Mouse (Mus musculus) macrophage (primary cell): ENCODE results near the gene Nom1. TPM values are rescaled to one million over a fixed set of nuclear protein-coding genes. Genes with fewer than 3 reads are reported as not detected.
"Not testable (repeated sequence)": the region's sequence is repeated elsewhere in the genome, so short reads cannot be mapped to it uniquely, and the experiment has no call there.

Experiments used
- H3K27ac ChIP-seq: fragments of 350-480 bp; formaldehyde crosslinking; 2 replicates; pipeline ENCODE4 v1.9.0; 2021
- H3K36me3 ChIP-seq: fragments of 350-480 bp; formaldehyde crosslinking; 2 replicates; pipeline ENCODE4 v1.9.0; 2021; ENCODE audit errors: inconsistent target
- H3K4me3 ChIP-seq: fragments of 350-480 bp; formaldehyde crosslinking; 2 replicates; pipeline ENCODE4 v1.9.0; 2021; ENCODE audit errors: inconsistent target
- H3K79me2 ChIP-seq: fragments of 350-480 bp; formaldehyde crosslinking; 2 replicates; pipeline ENCODE4 v1.9.0; 2021; ENCODE audit errors: inconsistent target
- WGBS: methylation state at CpG from one replicate; pipeline ENCODE4 v1.1.7; 2026; ENCODE audit warnings: inconsistent platforms; ENCODE audit not compliant: missing documents; 5-methylcytosine and 5-hydroxymethylcytosine counted together
- polyA plus RNA-seq: library from polyadenylated mRNA; stranded (reverse); fragments of 250-400 nt; gene quantifications from 3 replicates; pipeline ENCODE4 v1.2.4, GENCODE M21; 2018; ENCODE audit warnings: inconsistent platforms
- total RNA-seq, 78 experiments: library from RNA; depleted of rRNA; stranded (reverse); fragments of 250-400 nt; gene quantifications; 1 replicate in 9 of 78; 2 replicates in 24 of 78; 3 replicates in 43 of 78; 4 replicates in 2 of 78; pipeline ENCODE4 v1.2.4; 2018; ENCODE audit warnings: inconsistent platforms in 56 of 78

Nom1 gene
- 10 to 100 TPM; 12.2 to 47.0 (median 27.7) TPM for total RNA-seq (2018; cell fraction: chromatin; rRNA removed)
- 10 to 100 TPM; 11.2 to 17.8 (median 14.5) TPM for total RNA-seq (2018; cell fraction: cytosol; rRNA removed)
- total RNA-seq (2018; cell fraction: nucleus; rRNA removed) = 10 to 100 TPM in 25 of 26 experiments, 1 to 10 TPM in 1; 7.9 to 30.8 (median 20.0) TPM
- polyA plus RNA-seq = 6.9 to 20.3 TPM (median 14.0 TPM) in 3 replicates

DNA sequence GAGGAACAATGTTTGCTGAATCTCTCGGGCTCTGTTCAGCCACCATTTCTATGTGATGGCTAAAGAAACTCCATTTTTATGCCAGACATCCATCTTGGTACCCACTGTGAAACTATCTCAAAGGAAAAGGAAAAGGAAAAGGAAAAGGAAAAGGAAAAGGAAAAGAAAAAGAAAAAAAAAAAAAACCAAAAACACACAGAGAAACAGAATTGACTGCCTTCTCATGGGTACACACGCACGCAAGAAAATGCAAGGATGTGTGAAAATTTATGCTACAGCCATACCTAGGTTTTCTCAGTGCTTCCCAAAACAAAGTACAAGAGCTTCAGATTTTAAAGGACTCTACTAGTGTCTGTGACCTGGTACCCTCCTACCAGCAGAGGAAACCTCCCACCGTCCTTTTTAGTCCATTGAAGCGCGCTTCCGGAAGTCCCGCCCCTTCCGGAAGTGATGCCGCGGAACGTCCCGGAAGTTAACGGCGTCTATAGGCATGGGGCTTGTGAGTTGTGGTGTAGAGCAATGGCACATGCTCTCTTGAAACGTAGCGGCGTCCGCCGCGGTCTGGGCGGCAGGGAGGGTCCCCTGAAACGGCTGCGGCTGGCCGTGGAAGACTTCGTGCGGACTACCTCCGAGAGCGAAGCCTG, at the start of gene Nom1:
Nom1 (plus strand) TSS at position 437 of the 644 bp plus-strand sequence.
- 6% methylated on average over 29 of the region's 29 CpGs for WGBS
- peaks cover 29% of the 10 kb centered on the region for H3K79me2 ChIP-seq
- H3K36me3 ChIP-seq = peaks cover 18% of the 10 kb centered on the region; the same call in 1 of the 2 replicates
- H3K27ac ChIP-seq = no peak within 1 kb of the TSS; the same call in 1 of the 2 replicates
- peak within 1 kb of the TSS; percentile 60 for H3K4me3 ChIP-seq

DNA sequence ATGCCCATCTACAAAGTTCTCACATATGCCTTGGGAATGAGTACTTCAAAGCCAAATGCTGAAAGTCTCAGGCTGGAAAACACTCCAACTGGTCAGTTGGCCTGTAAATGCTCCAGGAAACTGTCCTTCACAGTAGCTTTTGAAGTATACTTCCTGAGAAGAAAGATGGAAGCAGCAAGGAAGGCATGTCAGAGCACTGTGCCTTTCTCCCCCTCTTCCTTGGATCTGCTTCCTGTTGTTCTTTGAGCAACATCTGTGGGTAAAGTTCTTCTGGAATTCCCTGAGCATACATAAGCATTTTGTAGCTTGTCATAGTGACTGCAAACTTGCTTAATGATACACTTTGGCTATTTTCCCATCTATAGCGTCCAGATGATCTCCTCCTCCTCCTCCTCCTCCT, 46.9 kb upstream of the Nom1 start:
- Histone ChIP-seq H3K4me3 (no peak overlapping the region), H3K27ac (no peak overlapping the region), H3K36me3 (no peaks in the 10 kb centered on the region), H3K79me2 (no peaks in the 10 kb centered on the region)
- no CpG with 5 or more reads among the region's 1 CpGs for WGBS

DNA sequence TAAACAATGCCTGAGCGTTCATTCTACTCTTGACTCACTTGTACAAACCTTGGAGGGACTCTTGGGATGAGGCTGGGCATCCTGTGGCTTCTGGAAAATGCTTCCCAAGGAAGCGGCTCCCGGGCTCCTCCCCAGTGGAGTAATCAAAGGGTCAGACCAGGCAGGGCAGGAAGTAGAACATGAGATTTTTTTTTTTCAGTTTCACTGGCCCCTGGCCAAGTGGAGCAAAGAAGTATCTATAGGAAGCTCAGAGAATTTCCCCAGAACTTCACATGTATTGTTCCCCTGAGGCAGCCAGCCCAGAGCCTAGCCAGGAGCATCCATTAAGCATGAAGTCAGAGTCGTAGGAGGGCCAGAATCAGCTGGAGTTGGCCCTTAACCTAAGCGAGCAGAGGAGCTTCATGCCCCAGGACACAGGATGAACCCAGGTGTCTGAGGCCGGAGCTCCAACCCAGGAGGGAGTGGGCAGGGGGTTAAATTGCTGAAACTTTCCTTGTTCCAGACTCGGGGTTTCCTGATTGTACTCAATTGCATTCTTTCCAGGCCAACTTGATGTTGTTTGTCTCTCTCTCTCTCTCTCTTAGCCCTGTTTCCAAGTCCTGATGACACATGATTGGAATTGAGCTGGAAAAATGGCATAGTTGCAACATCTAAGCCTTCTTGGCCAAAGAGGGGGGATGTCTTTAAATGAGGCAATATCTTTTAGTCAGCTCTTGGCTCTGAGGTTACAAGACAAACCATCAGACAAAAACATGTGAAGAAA, 46.1 kb upstream of the Nom1 start:
- no peak overlapping the region for H3K27ac ChIP-seq
- 33% methylated on average over 7 of the region's 7 CpGs for WGBS

DNA sequence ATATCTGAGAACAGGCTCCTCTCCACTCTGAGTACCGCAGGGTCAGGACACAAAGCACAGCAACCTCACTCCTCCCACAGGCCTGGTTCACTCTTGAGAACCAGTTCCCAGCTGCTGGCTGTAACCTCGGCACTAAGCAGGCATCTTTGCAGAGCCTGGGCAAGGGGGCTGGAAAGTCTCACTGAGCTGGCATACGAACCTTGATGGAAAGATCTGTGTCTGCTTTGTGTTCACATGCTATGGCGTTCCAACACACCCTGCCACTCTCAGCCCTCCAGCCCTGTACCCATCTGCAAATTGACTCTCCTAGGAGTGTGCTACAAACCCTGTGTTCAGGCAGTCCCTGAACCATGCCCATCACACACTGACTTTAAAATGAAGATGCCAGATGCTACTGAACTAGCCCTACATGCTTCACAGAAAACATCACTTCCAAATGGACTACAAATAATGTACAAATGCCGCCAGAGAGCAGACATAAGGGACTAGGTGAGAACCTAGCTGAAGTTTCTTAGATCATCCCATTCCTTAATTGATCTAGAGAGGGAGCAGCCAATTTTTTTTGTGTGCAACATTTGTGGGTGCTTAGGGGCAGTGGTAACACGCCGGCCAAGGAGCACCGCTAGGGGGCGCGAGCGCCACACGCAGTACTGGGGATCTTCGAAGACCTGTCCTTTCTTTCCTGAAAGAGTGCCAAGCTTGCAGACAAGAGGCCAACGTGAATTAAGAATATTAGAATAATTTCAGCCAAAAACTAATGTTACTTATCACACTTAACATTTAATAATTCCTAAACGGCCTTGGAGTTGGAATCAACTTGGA, 45.3 kb upstream of the Nom1 start:
- Histone ChIP-seq H3K36me3 (no peaks in the 10 kb centered on the region), H3K4me3 (no peak overlapping the region), H3K79me2 (no peaks in the 10 kb centered on the region), H3K27ac (no peak overlapping the region)
- 24% methylated on average over 15 of the region's 15 CpGs for WGBS

More for the DNA sequence above, 46.1 kb upstream of the Nom1 start:
- H3K79me2 ChIP-seq = no peaks in the 10 kb centered on the region
- H3K4me3 ChIP-seq = no peak overlapping the region
- no peaks in the 10 kb centered on the region for H3K36me3 ChIP-seq

DNA sequence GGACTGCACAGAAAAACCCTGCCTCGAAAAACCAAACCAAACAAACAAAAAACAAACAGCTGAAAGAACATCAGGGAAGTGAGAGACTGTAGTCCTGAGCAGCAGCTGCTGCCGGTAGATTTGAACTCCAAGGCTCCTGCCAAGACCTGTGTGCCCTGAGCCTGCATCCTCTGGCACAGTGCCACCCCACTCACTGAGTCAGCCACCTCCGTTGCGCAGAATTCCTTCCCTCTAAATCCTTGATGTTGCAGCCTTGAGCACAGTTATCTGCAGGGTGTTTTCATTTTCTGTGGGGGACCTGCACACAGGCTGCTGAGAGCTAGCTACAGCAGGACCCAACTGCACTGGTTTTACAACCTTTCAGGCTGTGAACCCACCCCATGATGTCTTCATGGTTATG, 36.0 kb upstream of the Nom1 start:
- WGBS = 58% methylated on average over 4 of the region's 4 CpGs
- Histone ChIP-seq H3K79me2 (no peaks in the 10 kb centered on the region), H3K36me3 (no peaks in the 10 kb centered on the region), H3K27ac (no peak overlapping the region), H3K4me3 (no peak overlapping the region)

DNA sequence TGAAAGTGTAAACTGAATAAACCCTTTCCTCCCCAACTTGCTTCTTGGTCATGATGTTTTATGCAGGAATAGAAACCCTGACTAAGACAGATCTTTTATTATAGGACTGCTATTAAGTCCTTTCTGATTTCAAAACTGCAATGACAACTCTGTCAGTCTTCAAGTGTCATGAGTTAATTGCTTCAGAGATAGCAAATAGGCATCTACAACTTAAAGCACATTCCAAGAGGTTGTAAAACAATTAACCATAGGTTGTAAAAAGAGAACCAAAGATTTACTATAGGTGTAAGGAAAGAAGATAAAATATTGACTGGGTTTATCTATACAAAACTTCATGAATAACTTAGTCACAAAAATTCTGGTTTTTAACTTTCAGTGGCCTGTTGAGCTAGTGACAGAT, 23.6 kb upstream of the Nom1 start:
- H3K79me2 ChIP-seq = no peaks in the 10 kb centered on the region
- H3K36me3 ChIP-seq = no peaks in the 10 kb centered on the region
- H3K27ac ChIP-seq = no peak overlapping the region
- H3K4me3 ChIP-seq = no peak overlapping the region

DNA sequence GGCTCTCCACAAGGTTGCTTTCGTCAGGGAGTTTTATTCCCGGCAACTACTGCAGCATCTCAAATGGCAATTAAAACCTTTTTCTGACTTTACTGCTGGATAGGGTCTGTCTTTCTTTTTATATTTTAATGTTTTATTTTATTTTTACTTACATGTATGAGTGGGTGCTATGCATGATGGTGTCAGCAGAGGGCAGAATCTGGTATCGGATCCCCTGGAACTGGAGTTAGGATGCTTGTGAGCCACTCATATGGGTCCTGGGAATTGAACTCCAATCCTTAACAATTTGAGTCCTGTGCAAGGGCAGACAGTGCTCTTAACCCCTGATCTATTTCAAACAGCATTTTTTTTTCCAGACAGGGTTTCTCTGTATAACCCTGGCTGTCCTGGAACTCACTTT, 21.4 kb upstream of the Nom1 start:
- Histone ChIP-seq H3K27ac (no peak overlapping the region), H3K4me3 (no peak overlapping the region), H3K36me3 (no peaks in the 10 kb centered on the region), H3K79me2 (no peaks in the 10 kb centered on the region)
- WGBS = 87% methylated on average over 3 of the region's 3 CpGs

DNA sequence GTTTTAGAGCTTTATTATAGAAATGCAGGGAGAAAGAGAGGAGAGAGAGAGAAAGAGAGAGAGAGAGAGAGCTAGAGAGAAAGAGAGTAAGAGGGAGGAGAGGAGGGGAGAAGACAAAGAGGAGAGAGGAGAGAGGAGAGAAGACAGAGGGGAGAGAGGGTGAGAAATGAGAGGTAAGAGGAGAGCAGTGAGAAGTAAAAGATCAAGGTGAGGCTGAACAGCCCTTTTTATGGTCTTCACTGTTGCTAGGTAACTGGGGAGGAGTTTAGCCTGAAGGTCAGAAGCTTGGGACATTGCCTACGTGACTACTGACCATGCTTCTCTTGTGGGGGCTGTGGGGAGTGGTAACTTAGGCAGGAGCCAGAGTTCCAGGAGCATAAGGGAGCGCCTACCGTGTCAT, 11.1 kb upstream of the Nom1 start:
- not testable (repeated sequence) for H3K36me3 ChIP-seq, H3K27ac ChIP-seq, H3K4me3 ChIP-seq, H3K79me2 ChIP-seq
- WGBS = 64% methylated on average over 3 of the region's 3 CpGs

DNA sequence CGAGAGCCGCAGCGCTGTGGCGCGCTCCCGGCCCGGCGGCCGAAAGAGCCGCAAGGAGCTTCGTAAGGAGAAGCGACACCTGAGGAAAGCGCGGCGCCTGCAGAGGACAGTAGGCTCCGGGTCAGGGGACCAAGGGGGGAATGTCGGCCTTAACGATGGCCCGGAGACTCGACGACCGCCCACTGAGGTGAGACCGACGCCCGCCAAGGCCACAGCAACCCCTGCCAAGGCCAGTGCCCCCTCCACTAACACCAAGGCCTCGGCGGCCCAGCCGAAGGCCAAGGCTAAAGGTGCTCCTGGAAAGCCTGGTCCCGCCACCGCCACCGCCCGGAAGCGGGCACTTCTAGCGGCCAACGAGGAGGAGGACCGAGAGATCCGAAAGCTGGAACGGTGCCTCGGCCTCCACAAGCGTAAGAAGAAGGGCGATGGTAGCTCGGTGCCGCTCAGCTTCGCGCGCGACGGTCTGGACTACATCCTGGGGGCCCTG, 451 bp downstream of the Nom1 start:
- H3K27ac ChIP-seq = no peak overlapping the region; the same call in 1 of the 2 replicates
- H3K4me3 ChIP-seq = peak overlapping the region; percentile 60
- H3K36me3 ChIP-seq = peaks cover 23% of the 10 kb centered on the region; the same call in 1 of the 2 replicates
- 1% methylated on average over 43 of the region's 48 CpGs for WGBS
- H3K79me2 ChIP-seq = peaks cover 29% of the 10 kb centered on the region

DNA sequence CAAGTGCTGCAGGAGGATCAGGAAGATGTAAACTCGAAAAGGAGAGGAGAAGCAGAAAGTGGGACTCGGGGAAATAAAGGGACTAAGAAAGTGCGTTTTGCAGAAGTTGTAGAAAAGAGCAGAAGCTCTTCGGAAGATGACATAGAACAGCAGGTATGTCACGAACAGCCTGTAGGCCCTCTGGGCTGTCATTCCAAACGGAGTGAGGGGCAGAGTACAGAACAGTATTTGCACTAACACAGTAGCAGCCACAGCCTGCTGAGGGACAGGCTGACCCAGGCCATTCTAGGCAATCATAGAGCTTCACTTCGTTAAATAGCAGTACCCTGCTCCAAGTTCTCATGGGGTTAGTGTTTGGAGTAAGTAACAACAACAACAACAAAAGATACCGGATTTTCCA, 1.0 kb downstream of the Nom1 start:
- WGBS = 41% methylated on average over 8 of the region's 8 CpGs
- Histone ChIP-seq H3K36me3 (peaks cover 26% of the 10 kb centered on the region), H3K79me2 (peaks cover 29% of the 10 kb centered on the region), H3K4me3 (peak overlapping the region; percentile 60), H3K27ac (no peak overlapping the region; the same call in 1 of the 2 replicates)

DNA sequence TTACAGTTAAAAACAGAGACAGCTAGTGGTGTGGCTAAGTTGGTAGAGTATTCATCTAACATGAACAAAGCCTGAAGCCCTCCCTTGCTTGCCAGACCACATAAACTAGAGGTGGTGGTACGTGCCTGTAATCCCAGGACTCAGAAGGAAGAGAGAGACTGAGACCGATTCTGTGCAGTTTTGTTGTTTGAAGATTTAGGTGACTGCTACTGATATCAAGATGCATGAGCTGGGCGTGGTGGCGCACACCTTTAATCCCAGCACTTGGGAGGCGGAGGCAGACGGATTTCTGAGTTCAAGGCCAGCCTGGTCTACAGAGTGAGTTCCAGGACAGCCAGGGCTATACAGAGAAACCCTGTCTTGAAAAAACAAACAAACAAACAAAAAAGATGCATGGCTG, 2.3 kb downstream of the Nom1 start:
- Histone ChIP-seq H3K36me3 (peaks cover 38% of the 10 kb centered on the region), H3K79me2 (peaks cover 29% of the 10 kb centered on the region)
- WGBS = 97% methylated on average over 5 of the region's 6 CpGs
- not testable (repeated sequence) for H3K4me3 ChIP-seq, H3K27ac ChIP-seq

DNA sequence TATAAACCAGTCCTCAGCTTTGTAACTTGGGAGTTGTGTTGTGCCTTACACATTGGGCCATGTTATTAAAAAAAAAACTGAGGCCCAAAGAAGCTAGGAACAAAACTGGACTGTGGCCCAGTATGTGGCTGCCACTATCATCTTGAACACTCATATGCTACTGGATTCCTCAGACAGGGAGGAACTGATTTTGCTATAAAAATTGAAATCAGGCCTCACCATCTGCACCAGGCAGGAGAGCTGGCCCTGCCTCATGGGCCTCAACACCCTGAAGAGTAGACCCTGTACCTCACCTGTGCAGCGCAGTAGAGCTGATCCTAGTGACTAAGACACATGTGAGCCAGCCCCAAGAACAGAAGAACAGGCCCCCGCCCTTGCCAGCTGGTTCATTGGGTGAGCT, 10.8 kb downstream of the Nom1 start:
- WGBS = 96% methylated on average over 2 of the region's 2 CpGs
- no peaks in the 10 kb centered on the region for H3K79me2 ChIP-seq
- H3K4me3 ChIP-seq = no peak overlapping the region
- H3K27ac ChIP-seq = no peak overlapping the region
- H3K36me3 ChIP-seq = peaks cover 90% of the 10 kb centered on the region

DNA sequence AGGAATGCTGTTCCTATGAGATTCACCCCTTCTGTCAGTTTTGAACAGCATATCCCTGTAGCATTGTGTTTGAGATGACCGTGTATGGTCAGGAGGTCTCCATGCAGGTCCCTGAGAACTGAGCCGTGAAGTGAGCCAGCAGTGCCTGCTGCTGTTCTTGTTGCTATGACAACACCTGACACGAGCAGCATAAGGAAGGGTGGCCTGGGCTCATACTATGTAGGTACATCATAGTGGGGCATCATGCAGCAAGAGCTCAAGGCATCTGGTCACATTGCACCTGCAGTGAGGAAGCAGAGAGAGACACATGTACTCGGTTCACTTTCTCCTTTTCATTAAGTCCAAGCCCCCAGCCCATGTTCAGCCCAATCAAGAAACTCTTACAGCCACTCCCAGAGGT, 17.9 kb downstream of the Nom1 start:
- Histone ChIP-seq H3K36me3 (peaks cover 65% of the 10 kb centered on the region), H3K27ac (no peak overlapping the region), H3K4me3 (no peak overlapping the region), H3K79me2 (no peaks in the 10 kb centered on the region)
- WGBS = 96% methylated on average over 4 of the region's 4 CpGs

DNA sequence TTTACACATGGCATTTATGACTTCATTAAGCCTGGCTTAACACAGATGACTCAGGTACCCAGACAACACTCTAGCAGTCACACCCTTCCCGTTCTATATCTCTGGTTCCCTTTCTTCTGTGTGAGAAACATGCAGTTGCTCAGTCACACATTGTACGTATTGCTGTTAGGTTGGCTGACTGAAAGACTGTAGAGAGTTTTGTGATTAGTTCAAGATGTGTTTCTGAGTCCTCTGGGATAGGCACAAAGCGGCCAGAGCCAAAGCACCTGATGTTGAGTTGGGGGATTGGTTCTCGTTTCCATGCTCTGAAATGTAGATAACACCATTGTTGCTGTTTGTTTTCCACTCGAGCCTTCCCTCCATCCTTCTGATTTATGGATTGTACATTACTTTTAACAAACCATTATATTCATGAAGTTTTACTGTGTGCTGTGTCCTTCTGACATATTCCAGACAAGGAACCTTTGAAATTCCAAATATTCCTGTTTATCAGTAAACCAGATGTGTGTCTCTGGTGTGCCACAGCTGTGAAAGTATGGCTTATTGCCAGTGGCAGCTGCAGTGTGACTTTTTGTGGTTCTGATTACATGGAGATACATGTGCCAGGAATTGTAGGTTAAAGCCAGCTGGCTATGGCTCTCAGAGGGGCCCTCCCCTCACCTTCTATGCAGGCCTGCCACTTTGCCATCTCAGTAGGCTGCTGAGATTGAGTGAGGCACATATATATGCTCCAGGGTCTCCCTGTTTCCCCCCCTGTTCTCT, 22.6 kb downstream of the Nom1 start:
- H3K79me2 ChIP-seq = no peaks in the 10 kb centered on the region
- peaks cover 31% of the 10 kb centered on the region for H3K36me3 ChIP-seq
- WGBS = 94% methylated on average over 5 of the region's 5 CpGs
- H3K27ac ChIP-seq = no peak overlapping the region
- no peak overlapping the region for H3K4me3 ChIP-seq
